Mouse (Mus musculus): Measurements from ENCODE around the gene Gpr22.
A peak's percentile ranks its signal among the peaks of the same experiment; 100 is the strongest.

Gpr22 gene

GRCm38 (mm10) chr12:31713600-31713999 is at the start of gene Gpr22:
Gene Gpr22 (minus strand): TSS chr12:31713947.
- DNase-seq, result no peak

GRCm38 (mm10) chr12:31755885-31756755 is 42.4 kb upstream of the Gpr22 start:
- no peak for DNase-seq

GRCm38 (mm10) chr12:31754465-31754864 is 40.7 kb upstream of the Gpr22 start:
- no peak for DNase-seq

DNA sequence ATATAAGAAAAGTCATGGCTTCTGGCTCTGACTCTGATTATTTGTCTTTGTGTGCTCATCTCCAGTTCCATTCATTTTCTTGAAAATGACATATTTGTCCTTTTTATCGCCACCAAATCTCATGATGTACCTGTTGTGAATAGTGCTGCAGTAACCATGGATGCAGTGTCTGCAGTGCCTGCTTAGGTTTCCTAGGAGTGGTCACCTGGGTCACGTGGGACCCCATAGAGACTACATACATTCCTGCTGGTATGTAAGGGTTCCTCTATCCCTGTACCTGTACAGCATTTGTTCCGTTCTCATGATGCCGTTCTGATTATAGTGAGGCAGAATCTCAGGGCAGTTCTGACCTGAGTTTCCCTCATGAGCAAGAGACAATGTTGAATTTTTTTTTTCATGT is 36.1 kb upstream of the Gpr22 start:
- DNase-seq, result no peak

- no peak for DNase-seq
Measured at GRCm38 (mm10) chr12:31747301-31747700, 33.6 kb upstream of the Gpr22 start.

DNA sequence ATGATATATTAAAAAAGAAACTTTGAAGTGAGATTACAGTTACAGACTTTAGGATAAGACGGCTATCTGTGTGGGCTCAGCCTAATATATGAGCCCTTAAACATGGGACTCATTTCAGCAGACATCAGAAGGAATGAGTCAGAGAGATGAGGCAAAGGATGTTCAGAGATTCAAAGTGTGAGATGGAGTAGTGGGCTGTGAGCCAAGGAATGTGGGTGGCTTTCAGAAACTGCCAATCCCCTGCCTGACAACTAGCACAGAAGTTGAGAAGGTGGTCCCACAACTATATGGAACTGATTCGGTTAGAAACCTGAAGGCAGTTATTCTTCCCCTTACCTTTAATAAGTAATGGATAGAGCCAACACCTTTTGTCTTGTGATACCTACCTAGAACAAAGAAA is 20.9 kb upstream of the Gpr22 start:
- DNase-seq, result no peak

DNA sequence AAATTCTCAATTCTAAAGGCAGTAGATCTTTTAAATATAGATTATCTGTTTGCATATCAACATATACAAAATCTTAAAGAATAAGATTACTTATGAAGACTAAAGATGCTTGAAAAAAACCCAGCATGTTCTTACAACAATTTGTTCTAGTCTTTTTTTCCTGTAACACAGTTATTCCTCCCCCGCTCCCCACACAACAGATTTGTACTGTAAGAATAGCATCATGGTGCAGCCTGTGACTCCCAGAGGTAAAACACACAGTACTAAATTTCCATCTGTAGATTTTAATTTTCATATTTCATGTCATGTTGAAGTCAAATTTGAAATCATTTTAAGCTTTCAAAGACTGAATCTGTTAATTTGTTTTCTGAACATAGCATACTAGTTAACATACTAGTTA is 16.4 kb upstream of the Gpr22 start:
- no peak for DNase-seq

DNA sequence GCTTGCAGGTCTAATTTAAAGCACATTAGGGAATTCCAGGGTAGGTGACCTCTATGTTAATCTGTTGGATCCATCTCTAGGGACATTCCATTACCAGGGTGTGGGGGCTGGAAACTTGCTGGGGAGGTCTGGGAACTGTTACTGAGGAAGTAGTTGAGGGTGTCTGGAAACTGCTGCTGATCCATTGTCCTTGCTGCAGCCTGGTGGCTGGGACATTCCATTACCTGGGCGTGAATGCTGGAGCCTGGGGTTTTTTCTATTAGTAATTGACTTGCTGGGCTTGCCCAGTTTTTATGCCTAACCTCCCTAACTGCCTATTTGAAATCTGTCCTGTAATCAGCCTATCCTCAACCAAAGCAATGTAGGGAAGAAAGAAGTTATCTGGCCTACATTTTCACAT is 13.0 kb upstream of the Gpr22 start:
- DNase-seq, result no peak

DNA sequence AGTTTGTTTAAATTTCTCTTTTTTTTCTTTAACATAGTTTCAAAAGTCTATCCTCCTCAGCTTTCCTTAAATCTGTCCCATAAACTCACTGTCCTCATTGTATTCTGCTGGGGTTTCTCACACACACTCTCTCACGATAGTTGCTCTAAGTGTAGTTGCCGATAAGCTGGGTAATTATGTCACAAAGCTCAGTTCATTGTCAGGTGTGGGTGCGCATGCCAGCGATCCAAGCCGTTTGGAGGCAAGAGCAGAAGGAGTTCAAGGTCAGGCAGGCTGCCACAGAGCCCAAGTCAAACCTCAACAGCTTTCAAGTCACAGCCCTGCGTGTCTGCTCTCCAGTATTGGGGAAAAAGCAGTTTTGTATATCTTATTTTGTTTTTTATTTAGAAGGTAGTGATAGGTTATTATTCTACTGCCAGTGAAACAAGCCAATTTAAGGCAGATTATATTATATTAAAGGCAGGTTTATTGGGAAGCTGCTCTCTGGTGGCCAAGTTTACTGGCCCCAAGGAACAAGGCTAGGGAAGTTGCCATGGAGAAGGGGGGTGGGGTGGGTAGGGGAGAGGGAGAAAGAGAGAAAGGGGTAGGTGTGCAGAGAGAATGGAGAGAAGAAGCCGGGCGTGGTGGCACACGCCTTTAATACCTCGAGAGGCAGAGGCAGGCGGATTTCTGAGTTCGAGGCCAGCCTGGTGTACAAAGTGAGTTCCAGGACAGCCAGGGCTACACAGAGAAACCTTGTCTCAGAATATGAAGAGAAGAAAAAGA is 11.9 kb upstream of the Gpr22 start:
- no peak for DNase-seq

DNA sequence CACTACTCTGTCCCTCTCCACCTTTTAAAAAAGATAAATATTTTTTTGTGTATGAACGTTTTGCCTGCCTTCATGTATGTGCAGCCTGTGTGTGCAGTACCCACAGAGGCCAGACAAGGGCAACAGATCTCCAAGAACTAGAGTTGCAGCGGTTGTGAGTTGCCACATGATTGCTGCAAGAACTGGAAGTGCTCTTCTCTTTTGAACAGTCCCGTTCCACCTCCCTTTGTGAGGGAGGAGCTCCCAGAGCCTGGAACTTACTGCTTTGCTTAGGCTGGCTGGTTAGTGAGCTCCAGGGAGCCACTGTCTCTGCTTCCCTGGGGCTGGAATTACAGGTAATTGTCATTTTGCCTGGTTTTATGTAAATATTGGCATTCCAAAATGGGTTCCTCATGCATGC is 10.8 kb upstream of the Gpr22 start:
- no peak for DNase-seq

DNA sequence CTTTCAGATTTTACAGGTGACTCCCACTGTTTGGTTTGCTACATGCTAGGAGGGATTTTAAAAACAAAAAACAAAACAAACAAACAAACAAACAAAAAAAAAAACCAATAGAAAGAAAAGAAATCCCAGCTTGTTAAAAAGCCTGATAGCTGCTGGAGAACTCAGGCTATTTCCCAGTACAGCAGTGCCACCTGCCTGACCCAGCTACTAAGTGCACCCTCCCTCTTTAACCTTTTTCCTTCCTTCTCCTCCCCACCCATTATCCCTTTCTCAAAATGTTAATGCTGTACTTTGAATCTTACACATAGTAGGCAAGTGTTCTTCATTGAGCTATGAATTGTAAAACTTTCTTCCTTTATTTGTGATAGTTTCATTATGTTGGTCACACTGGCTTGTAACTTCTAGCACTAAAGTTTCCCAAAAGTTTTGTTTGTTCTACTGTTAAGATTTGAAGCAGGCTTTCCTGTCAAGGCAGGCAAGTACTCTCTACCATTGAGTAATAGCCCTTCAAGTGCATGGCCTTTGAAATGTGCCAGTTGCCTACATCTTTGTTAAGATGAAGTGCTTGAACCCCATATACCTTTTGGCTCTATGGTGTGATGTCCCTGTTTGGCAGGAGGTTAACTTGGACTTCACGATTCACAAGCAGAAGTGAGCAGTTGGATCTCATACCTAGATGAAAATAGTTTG is 6.0 kb upstream of the Gpr22 start:
- peak; percentile 13 for DNase-seq

DNA sequence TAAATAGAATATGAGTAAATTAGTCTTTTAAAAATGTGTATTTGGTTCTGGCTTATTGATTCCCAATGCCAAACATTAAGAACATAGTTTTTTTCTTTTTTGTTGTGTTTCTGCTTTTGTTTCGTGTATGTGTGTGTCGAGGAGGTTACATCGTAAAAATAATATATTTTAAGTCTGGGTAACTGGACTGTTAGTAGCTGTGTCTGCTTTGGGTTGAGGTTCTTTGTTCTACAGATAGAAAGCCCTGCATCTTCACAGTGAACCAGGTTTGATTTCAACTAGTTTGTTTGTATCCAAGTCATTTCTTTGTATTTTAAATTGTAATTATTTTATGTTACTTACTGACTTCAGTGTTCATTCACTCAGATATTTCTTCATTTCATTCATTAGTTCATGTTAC is 323 bp upstream of the Gpr22 start:
- DNase-seq, result no peak

- DNase-seq, result no peak
Measured at GRCm38 (mm10) chr12:31712727-31713126, 1.0 kb downstream of the Gpr22 start.

- no peak for DNase-seq
Measured at GRCm38 (mm10) chr12:31712233-31712632, 1.5 kb downstream of the Gpr22 start.

DNA sequence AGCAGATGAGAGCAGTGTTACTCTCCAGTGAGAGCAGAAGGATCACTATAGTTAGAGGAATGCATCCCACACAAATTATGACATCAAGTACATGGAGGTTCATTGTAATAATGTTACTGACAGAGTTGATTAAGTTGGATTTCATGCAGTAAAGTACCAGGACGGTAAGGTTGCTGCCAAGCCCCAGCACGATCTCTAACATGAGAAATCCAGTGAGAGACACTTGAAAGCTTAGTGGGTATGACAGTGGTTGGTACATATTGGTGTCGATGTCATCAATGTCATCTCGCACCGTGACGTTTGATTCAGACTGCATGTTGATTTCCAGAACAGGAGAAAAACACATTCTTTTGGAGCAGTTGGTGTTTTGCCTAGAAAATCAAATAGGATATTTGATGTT is 4.1 kb downstream of the Gpr22 start:
- no peak for DNase-seq

DNA sequence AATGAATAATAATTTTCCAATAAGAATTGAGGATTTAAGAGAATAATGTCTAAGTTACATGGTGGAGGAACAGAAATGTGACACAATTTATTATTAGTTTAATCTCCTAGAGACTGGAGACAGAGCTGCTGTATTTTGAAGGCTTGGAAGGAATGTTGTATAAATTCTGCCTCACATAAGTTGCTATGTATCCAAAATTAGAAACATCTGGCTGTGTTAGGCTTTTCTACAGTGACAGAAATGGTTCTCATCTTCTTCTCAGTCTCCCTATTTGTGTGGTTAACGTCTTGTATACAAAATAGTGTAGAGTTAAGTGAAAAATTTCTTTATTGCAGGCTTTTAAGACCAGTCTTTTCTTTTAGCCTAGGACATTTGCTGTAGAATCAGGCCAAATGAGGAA is 6.2 kb downstream of the Gpr22 start:
- DNase-seq, result no peak

DNA sequence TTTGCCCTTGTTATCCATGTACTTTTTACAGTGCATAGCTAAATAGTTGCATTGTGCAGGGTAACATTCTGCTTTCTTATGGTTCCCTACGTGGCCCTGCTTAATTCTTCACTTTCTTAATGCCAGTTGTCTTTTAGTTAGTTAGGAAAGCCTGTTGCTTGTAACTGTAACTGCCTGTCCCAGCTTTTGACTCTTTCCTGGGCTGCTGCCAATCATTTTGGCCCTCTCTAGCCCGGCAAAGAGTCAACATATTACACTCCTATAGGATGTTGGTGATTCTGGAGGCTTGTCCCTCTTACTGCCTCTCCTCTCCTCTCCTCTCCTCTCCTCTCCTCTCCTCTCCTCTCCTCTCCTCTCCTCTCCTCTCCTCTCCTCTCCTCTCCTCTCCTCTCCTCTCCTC is 7.6 kb downstream of the Gpr22 start:
- DNase-seq, result no peak

DNA sequence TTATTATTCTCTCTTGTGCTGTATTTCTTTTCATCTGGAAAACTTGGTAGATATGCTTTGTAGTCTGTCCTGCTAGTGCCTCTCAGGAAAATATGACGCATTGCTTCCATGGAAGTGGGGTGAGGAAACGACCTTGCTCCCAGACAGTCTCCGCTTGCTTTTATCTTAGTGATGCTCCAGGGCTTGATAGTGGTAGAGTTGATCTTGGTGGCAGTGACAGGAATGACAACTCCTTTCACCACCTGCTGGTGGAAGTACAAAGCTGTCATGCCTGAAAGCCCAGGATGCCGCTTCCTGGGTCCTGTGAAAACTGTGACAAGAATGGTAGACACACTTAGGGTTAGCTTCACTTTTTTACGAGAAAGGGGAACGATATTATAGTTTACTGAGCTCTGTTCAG is 9.8 kb downstream of the Gpr22 start:
- DNase-seq, result no peak

- DNase-seq, result no peak
Measured at GRCm38 (mm10) chr12:31701411-31701810, 12.3 kb downstream of the Gpr22 start.

- DNase-seq, result no peak
Measured at GRCm38 (mm10) chr12:31700623-31701347, 13.0 kb downstream of the Gpr22 start.

DNA sequence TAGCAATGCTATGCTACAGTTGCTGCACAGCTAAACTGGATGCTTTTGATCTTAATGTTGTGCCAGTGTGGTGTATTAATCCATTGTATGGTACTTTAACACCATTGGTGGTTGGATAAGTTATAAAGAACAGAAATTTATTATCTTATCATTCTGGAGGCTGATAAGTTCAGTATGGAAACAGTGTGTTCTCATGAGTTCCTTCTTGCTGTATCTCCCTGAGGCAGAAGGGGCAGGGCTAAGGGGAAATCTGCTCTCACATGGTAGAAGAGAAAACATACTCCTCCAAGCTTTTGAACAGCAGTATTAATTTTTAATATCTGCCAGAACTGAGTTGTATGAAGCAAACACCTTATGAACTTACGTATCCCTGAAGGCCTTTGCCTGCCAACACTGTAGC is 20.5 kb downstream of the Gpr22 start:
- DNase-seq, result no peak

DNA sequence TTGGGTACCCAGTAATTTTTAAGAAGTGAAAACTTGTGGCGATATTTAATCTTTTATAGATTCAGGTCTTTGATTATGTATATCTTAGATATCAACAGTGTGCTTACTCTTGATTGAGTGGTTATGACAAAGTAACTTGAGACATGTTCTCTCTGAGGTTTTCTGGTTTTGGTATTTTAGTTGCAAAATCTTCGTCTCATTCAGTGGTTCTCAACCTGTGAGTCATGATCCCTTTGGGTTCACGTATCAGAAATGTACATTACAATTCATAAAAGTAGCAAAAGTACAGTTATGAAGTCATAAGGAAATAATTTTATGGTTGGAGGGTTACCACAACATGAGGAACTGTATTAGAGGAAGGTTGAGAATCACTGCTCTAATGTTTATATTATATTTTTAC is 27.1 kb downstream of the Gpr22 start:
- no peak for DNase-seq

DNA sequence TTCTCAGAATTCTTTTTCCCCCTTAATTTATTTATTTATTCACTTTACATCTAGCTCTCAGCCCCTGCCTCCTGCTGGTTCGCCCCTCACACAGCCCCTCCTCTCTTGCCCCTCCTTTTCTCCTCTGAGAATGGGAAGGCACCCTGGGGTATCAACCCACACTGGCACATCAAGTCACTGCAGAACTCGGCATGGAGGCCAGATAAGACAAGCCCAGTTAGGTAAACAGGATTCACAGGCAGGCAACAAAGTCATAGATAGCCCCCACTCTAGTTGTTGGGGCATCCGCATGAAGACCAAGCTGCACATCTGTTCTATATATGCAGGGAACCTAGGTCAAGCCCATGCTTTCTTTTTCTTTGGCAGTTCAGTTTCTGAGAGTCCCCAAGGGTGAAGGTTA is 46.6 kb downstream of the Gpr22 start:
- no peak for DNase-seq

All from kidney, postnatal 10 days (tissue).